Mouse (Mus musculus) right cerebral cortex, adult 2 months (tissue): ENCODE results near the gene Il3ra.

Experiments used
- DNase-seq, 2 experiments: peaks; one replicate each; pipeline ENCODE4 v3.0.0; 2021 to 2022; ENCODE audit warnings: low spot score in 2 of 2

Gene Il3ra

DNA sequence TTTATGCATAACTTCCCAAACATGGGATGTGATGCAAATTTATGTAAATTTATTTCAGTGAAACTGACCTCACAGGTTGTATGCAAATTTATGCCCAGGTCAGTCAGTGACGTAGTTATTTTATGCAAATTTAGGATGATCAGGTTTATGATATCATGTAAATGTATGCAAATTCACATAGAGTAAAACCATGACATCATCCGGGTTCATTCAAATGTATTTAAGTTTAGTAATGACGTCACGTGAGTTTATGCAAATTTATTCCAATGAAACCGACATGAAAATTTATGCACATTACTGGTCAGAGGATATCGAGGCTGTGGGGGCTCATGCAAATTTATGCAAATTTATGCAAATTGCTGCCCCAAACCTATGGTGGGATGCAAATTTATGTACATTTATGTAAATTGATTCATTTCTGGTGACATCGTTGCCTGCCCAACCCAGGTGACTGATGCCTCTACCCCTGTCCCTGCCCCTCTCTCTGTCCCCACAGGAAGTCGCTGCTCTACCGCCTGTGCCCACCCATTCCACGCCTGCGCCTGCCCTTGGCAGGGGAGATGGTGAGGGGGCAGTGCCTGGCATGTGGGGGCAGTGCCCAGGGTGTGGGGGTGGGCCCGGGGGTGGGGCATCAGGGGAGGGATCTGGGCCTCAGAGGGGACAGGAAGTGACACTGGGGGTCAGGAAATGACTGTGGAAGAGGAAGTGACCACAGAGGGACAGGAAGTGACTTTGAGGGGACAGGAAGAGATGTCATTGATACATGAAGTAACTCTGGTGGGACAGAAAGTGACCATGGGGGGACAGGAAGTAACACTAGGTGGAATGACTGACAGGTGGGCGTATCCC, 8.7 kb downstream of the Il3ra start:
- DNase-seq: no peak

DNA sequence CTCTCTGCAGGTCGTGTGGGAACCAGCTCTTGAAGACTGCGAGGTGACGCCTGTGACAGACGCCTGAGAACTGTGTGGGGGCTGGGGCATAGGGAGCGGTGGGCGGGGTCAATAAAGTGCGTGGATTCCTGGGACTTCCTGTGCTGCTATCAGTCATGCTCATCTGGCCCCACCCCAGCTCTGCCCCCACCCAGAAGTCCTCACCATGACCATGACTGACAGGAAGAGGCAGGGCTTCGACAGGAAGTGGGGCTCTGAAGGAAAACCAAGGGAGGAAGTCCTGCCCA, 9.2 kb downstream of the Il3ra start:
- no peak for DNase-seq

DNA sequence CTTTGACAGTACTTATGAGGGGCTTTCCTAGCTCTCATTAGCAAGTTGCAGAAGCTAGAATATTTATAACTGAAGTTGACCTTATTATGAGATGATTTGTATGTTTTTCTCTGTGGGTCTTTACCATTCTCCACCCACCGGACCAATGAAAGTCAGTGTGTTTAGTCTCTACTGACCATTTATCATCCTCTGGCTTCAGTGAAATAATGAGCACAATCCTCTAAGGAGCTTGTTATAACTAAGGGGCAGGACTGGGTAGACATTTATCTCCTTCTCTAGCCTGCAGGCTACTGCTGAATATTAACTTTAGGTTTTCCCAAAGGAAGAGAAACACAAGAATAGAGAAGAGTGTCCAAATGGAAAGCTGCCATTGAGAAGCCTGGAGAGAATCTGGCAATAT, 49.5 kb downstream of the Il3ra start:
- no peak for DNase-seq

DNA sequence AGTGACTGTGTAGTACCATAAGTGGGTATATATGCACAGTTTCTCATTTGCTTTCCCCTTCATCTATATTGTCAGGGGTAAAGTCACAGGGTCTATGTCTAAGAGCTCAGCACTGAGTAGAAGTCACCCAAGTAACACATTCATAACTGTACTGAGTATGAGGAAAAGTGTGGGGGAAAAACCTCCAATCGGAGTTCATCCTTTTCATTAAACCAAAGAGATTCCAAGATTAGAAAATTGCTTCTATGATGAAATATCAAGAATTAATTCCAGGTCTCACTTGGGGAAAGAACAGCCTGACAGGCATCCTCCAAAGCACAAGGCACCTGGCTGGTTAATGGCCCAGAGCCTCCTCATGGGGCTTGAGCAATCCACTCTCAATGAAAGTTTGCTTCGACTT, 54.9 kb downstream of the Il3ra start, which contains the start of gene Olfr721-ps1:
Gene Olfr721-ps1 (plus strand): TSS at position 301 of the 400 bp plus-strand sequence.
- no peak for DNase-seq
